Mouse (Mus musculus): ENCODE measurements around the gene Ly6g5b.

The Ly6g5b gene

GRCm38 (mm10) chr17:35076507-35077176, 38.6 kb downstream of the Ly6g5b start, which contains the start of gene Ly6g6e:
Ly6g6e (plus strand) TSS chr17:35076902.
- DNase-seq, result no peak

- no peak for DNase-seq
Observed at GRCm38 (mm10) chr17:35074097-35074496, 41.1 kb downstream of the Ly6g5b start.

- no peak for DNase-seq
Observed at GRCm38 (mm10) chr17:35071454-35071853, 43.8 kb downstream of the Ly6g5b start.

GRCm38 (mm10) chr17:35070556-35071229, 44.5 kb downstream of the Ly6g5b start:
- DNase-seq, result no peak

GRCm38 (mm10) chr17:35068213-35068914, 46.9 kb downstream of the Ly6g5b start:
- no peak for DNase-seq

GRCm38 (mm10) chr17:35066084-35066483, 49.1 kb downstream of the Ly6g5b start, which contains the start of gene Mpig6b:
Mpig6b (minus strand) TSS chr17:35066184.
- DNase-seq, result no peak

- DNase-seq, result peak; percentile 40
Observed at GRCm38 (mm10) chr17:35064951-35065947, 50.0 kb downstream of the Ly6g5b start, which contains the start of gene Ly6g6c. Ly6g6c (plus strand) TSS chr17:35065388.

GRCm38 (mm10) chr17:35064378-35064877, 50.8 kb downstream of the Ly6g5b start:
- no peak for DNase-seq

Data from retina, postnatal 1 day (tissue).